Mouse (Mus musculus) brain, embryonic 14.5 days (tissue): ENCODE measurements around the gene Rtn4rl1.

Experiments used
- CTCF ChIP-seq: fragments of 200-500 bp; IDR thresholded peaks from 2 replicates; pipeline ENCODE4 v1.5.1; 2012; ENCODE audit warnings: inconsistent platforms, mild to moderate bottlenecking, moderate library complexity, borderline replicate concordance; ENCODE audit not compliant: insufficient read depth, insufficient read length; ENCODE audit errors: extremely low read depth
- POLR2A ChIP-seq: fragments of 200-500 bp; IDR thresholded peaks from 2 replicates; pipeline ENCODE4 v1.6.1; 2012; ENCODE audit warnings: mild to moderate bottlenecking, inconsistent platforms, borderline replicate concordance; ENCODE audit not compliant: poor library complexity, insufficient read depth, insufficient read length, severe bottlenecking; ENCODE audit errors: extremely low read depth

DNA sequence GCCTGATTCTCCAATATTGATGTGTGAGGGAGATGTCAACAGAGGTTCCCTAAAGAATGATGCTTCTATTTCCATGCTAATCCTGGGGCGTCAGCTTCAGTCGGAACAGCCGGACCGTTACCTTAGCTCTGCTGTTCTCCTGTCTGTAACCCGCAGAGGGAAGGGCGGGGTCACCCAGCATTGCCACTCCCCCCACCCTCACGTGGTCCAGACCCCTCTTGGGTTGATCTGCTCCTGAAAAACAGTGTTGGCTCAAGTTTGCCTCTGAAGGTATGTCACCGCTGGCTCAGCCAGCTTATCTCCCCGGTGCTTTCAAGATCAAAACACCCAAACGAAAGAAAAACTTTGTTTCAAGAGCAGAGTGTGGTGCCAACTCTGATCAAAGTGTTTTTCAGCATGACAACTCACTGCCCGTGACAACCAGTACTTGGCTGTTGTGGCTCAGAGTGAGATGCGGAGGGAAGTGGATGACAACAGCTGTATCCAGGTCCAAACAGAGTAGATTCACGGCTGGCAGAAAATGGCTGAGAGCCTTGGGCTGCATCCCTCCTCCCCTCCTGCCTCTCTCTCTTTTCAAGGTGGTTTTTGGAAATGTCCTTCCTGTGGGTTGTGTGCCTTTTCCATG, 89.0 kb downstream of the Rtn4rl1 start:
- TF ChIP-seq POLR2A, result no peak
- TF ChIP-seq CTCF, result no peak
